Mouse (Mus musculus): ENCODE measurements at regions not wholly inside any gene's neighbourhood (a gene's known extent, or its start where the extent isn't known, plus 50 kb on each side); places are given as distances from the start of the nearest gene placed in this dataset.

DNA sequence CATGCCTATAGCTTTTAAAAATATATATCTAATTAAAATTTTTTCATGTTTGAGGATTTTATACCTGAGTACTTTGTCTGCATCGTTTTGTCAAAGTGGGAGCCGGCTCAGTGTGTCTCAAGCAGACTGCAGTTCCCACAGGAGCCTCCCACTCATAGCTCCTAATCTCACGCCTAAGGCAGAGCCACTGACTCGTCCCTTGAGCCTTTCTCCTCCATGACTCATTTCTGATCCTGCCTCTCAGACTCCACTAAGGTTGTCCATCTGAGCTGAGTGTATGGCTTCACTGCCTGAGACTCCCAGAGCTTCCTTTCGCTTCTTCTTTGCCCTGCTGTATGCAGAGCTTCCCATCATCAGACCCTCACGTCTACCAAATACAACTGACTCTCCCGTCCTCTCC lies 98.8 kb downstream of the Efnb2 start:
- Histone ChIP-seq H3K27me3 (ENCODE audit: control insufficient read depth, insufficient read depth, low read length) (no peaks in the 10 kb centered on the region; the same call in none of the 2 replicates), H3K4me3 (ENCODE audit: low read length) (no peak overlapping the region), H3K9me3 (ENCODE audit: control insufficient read depth, low read length) (no peaks in the 10 kb centered on the region), H3K9ac (ENCODE audit: low read depth, low read length) (no peak overlapping the region), H3K4me1 (ENCODE audit: control insufficient read depth, insufficient read depth, low read length) (no peaks in the 10 kb centered on the region), H3K36me3 (ENCODE audit: control insufficient read depth, insufficient read depth, low read length) (no peaks in the 10 kb centered on the region), H3K27ac (ENCODE audit: low read depth, low read length) (no peak overlapping the region), H3K4me2 (replicated peaks; ENCODE audit: low read depth, low read length) (no peak overlapping the region)
- ATAC-seq (ENCODE audit: low FRiP score, low TSS enrichment) = no peak
- 76% methylated on average over 7 of the region's 7 CpGs for WGBS

- no peak for ATAC-seq (ENCODE audit: low FRiP score, low TSS enrichment)
- Histone ChIP-seq H3K4me2 (replicated peaks; ENCODE audit: low read depth, low read length) (no peak overlapping the region), H3K27me3 (ENCODE audit: control insufficient read depth, insufficient read depth, low read length) (no peaks in the 10 kb centered on the region; the same call in none of the 2 replicates), H3K9ac (ENCODE audit: low read depth, low read length) (no peak overlapping the region), H3K27ac (ENCODE audit: low read depth, low read length) (no peak overlapping the region), H3K36me3 (ENCODE audit: control insufficient read depth, insufficient read depth, low read length) (no peaks in the 10 kb centered on the region), H3K4me1 (ENCODE audit: control insufficient read depth, insufficient read depth, low read length) (no peaks in the 10 kb centered on the region), H3K4me3 (ENCODE audit: low read length) (no peak overlapping the region), H3K9me3 (ENCODE audit: control insufficient read depth, low read length) (no peaks in the 10 kb centered on the region)
- 81% methylated on average over 7 of the region's 7 CpGs for WGBS
Measured at GRCm38 (mm10) chr8:8558050-8558449, 103.0 kb downstream of the Efnb2 start.

- H3K9ac ChIP-seq (ENCODE audit: low read depth, low read length) = no peak overlapping the region
- H3K27ac ChIP-seq (ENCODE audit: low read depth, low read length) = no peak overlapping the region
- no peak overlapping the region for H3K4me2 ChIP-seq (replicated peaks; ENCODE audit: low read depth, low read length)
- peak; percentile 94 for ATAC-seq (ENCODE audit: low FRiP score, low TSS enrichment)
- H3K9me3 ChIP-seq (ENCODE audit: control insufficient read depth, low read length) = no peaks in the 10 kb centered on the region
- H3K4me1 ChIP-seq (ENCODE audit: control insufficient read depth, insufficient read depth, low read length) = no peaks in the 10 kb centered on the region
- no peak overlapping the region for H3K4me3 ChIP-seq (ENCODE audit: low read length)
- H3K36me3 ChIP-seq (ENCODE audit: control insufficient read depth, insufficient read depth, low read length) = no peaks in the 10 kb centered on the region
- peaks cover 3% of the 10 kb centered on the region for H3K27me3 ChIP-seq (ENCODE audit: control insufficient read depth, insufficient read depth, low read length)
- 31% methylated on average over 10 of the region's 10 CpGs for WGBS
Measured at GRCm38 (mm10) chr8:8556152-8556551, 104.9 kb downstream of the Efnb2 start.

GRCm38 (mm10) chr8:8554691-8555090 lies 106.4 kb downstream of the Efnb2 start:
- H3K27ac ChIP-seq (ENCODE audit: low read depth, low read length) = no peak overlapping the region
- ATAC-seq (ENCODE audit: low FRiP score, low TSS enrichment) = no peak
- WGBS = 83% methylated on average over 5 of the region's 5 CpGs
- H3K9ac ChIP-seq (ENCODE audit: low read depth, low read length) = no peak overlapping the region
- H3K4me1 ChIP-seq (ENCODE audit: control insufficient read depth, insufficient read depth, low read length) = no peaks in the 10 kb centered on the region
- H3K27me3 ChIP-seq (ENCODE audit: control insufficient read depth, insufficient read depth, low read length) = peaks cover 3% of the 10 kb centered on the region
- no peaks in the 10 kb centered on the region for H3K36me3 ChIP-seq (ENCODE audit: control insufficient read depth, insufficient read depth, low read length)
- H3K4me3 ChIP-seq (ENCODE audit: low read length) = no peak overlapping the region
- H3K9me3 ChIP-seq (ENCODE audit: control insufficient read depth, low read length) = no peaks in the 10 kb centered on the region
- no peak overlapping the region for H3K4me2 ChIP-seq (replicated peaks; ENCODE audit: low read depth, low read length)

- Histone ChIP-seq H3K4me2 (replicated peaks; ENCODE audit: low read depth, low read length) (no peak overlapping the region), H3K27me3 (ENCODE audit: control insufficient read depth, insufficient read depth, low read length) (peaks cover 3% of the 10 kb centered on the region; the same call in 1 of the 2 replicates), H3K4me1 (ENCODE audit: control insufficient read depth, insufficient read depth, low read length) (no peaks in the 10 kb centered on the region), H3K36me3 (ENCODE audit: control insufficient read depth, insufficient read depth, low read length) (no peaks in the 10 kb centered on the region), H3K27ac (ENCODE audit: low read depth, low read length) (no peak overlapping the region), H3K4me3 (ENCODE audit: low read length) (no peak overlapping the region), H3K9ac (ENCODE audit: low read depth, low read length) (no peak overlapping the region), H3K9me3 (ENCODE audit: control insufficient read depth, low read length) (no peaks in the 10 kb centered on the region)
- WGBS = 61% methylated on average over 1 of the region's 1 CpGs
- ATAC-seq (ENCODE audit: low FRiP score, low TSS enrichment) = no peak
Measured at GRCm38 (mm10) chr8:8552779-8553178, 108.3 kb downstream of the Efnb2 start.

- ATAC-seq (ENCODE audit: low FRiP score, low TSS enrichment) = peak; percentile 69; the same call in 1 of the 2 replicates
- Histone ChIP-seq H3K4me1 (ENCODE audit: control insufficient read depth, insufficient read depth, low read length) (no peaks in the 10 kb centered on the region), H3K27me3 (ENCODE audit: control insufficient read depth, insufficient read depth, low read length) (no peaks in the 10 kb centered on the region), H3K27ac (ENCODE audit: low read depth, low read length) (no peak overlapping the region), H3K9me3 (ENCODE audit: control insufficient read depth, low read length) (no peaks in the 10 kb centered on the region), H3K4me2 (replicated peaks; ENCODE audit: low read depth, low read length) (no peak overlapping the region), H3K9ac (ENCODE audit: low read depth, low read length) (no peak overlapping the region), H3K36me3 (ENCODE audit: control insufficient read depth, insufficient read depth, low read length) (no peaks in the 10 kb centered on the region), H3K4me3 (ENCODE audit: low read length) (no peak overlapping the region)
- 34% methylated on average over 5 of the region's 5 CpGs for WGBS
Measured at GRCm38 (mm10) chr8:8536626-8537025, 124.4 kb downstream of the Efnb2 start.

- H3K27ac ChIP-seq (ENCODE audit: low read depth, low read length) = no peak overlapping the region
- no peak overlapping the region for H3K9ac ChIP-seq (ENCODE audit: low read depth, low read length)
- H3K27me3 ChIP-seq (ENCODE audit: control insufficient read depth, insufficient read depth, low read length) = no peaks in the 10 kb centered on the region
- no peaks in the 10 kb centered on the region for H3K36me3 ChIP-seq (ENCODE audit: control insufficient read depth, insufficient read depth, low read length)
- ATAC-seq (ENCODE audit: low FRiP score, low TSS enrichment) = no peak
- no peak overlapping the region for H3K4me2 ChIP-seq (replicated peaks; ENCODE audit: low read depth, low read length)
- no peaks in the 10 kb centered on the region for H3K4me1 ChIP-seq (ENCODE audit: control insufficient read depth, insufficient read depth, low read length)
- no peaks in the 10 kb centered on the region for H3K9me3 ChIP-seq (ENCODE audit: control insufficient read depth, low read length)
- WGBS = 69% methylated on average over 6 of the region's 6 CpGs
- H3K4me3 ChIP-seq (ENCODE audit: low read length) = no peak overlapping the region
Measured at GRCm38 (mm10) chr8:8534787-8535186, 126.3 kb downstream of the Efnb2 start.

DNA sequence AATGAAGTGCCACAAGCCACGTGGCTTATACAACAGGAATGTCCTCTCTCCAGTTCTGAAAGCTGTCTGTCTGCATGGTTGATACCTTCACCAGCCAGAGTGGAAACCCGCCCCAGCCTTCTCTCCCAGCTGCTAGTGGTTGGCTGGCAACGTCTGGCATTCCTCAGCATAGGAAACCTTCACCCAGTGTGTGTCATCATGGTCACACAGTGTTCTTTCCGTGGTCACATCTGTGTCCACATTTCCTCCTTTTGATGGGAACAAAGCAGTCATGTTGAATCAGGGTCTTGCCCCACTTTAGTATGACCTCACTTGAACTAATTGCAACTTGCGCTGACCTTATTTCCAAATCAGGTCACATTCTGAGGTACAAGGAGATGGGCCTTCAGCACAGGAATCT lies 128.1 kb downstream of the Efnb2 start:
- Histone ChIP-seq H3K4me2 (replicated peaks; ENCODE audit: low read depth, low read length) (no peak overlapping the region), H3K4me1 (ENCODE audit: control insufficient read depth, insufficient read depth, low read length) (no peaks in the 10 kb centered on the region), H3K36me3 (ENCODE audit: control insufficient read depth, insufficient read depth, low read length) (no peaks in the 10 kb centered on the region), H3K9me3 (ENCODE audit: control insufficient read depth, low read length) (no peaks in the 10 kb centered on the region), H3K9ac (ENCODE audit: low read depth, low read length) (no peak overlapping the region), H3K27ac (ENCODE audit: low read depth, low read length) (no peak overlapping the region), H3K27me3 (ENCODE audit: control insufficient read depth, insufficient read depth, low read length) (no peaks in the 10 kb centered on the region), H3K4me3 (ENCODE audit: low read length) (no peak overlapping the region)
- ATAC-seq (ENCODE audit: low FRiP score, low TSS enrichment) = no peak
- WGBS = 82% methylated on average over 5 of the region's 5 CpGs

DNA sequence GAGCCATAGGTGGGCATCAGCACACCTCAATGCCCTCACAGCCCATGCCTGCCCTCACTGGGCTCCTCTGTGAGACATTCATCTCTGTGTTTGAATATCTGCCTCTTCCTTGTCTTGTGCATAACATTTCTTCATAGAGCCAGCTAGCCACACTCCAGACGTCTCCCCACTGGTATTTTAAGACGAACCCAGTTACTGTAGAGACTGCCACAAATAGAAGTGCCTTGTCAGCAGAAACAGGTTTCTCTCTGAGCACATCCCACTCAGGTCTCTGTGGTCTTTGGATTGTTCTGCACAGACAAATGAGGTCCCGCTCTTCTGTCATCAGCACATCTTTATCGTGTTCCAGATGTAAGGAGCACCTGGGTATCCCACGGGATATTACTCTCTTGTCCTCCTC lies 130.5 kb downstream of the Efnb2 start:
- no peak for ATAC-seq (ENCODE audit: low FRiP score, low TSS enrichment)

DNA sequence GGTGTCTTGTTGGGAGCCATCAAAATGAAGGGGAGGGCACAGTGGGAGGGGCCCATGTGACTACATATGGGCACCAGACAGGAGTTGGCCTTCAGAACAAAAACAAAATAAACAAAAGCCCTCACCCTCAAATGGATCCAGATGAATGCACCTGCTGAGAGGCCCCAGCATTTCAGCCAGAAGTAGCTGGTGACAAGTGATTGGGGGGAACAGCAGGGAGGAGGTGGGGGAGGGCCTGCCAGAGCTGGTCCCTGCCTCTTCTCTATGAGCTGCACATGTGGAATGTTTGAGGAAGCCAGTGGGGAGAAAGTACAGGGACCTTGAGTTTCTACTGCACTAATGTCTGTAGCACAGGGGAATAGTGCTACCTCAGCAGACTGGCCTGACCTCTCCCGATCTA lies 139.5 kb downstream of the Efnb2 start:
- Histone ChIP-seq H3K4me3 (ENCODE audit: low read length) (no peak overlapping the region), H3K27me3 (ENCODE audit: control insufficient read depth, insufficient read depth, low read length) (no peaks in the 10 kb centered on the region), H3K9me3 (ENCODE audit: control insufficient read depth, low read length) (peaks cover 3% of the 10 kb centered on the region), H3K9ac (ENCODE audit: low read depth, low read length) (no peak overlapping the region), H3K4me2 (replicated peaks; ENCODE audit: low read depth, low read length) (no peak overlapping the region), H3K36me3 (ENCODE audit: control insufficient read depth, insufficient read depth, low read length) (no peaks in the 10 kb centered on the region), H3K4me1 (ENCODE audit: control insufficient read depth, insufficient read depth, low read length) (no peaks in the 10 kb centered on the region), H3K27ac (ENCODE audit: low read depth, low read length) (no peak overlapping the region)
- WGBS = 81% methylated on average over 1 of the region's 1 CpGs
- peak; percentile 73 for ATAC-seq (ENCODE audit: low FRiP score, low TSS enrichment)

More for the DNA sequence above, 130.5 kb downstream of the Efnb2 start:
- no peaks in the 10 kb centered on the region for H3K27me3 ChIP-seq (ENCODE audit: control insufficient read depth, insufficient read depth, low read length)
- H3K27ac ChIP-seq (ENCODE audit: low read depth, low read length) = no peak overlapping the region
- 60% methylated on average over 5 of the region's 5 CpGs for WGBS
- no peaks in the 10 kb centered on the region for H3K36me3 ChIP-seq (ENCODE audit: control insufficient read depth, insufficient read depth, low read length)
- no peak overlapping the region for H3K9ac ChIP-seq (ENCODE audit: low read depth, low read length)
- no peaks in the 10 kb centered on the region for H3K4me1 ChIP-seq (ENCODE audit: control insufficient read depth, insufficient read depth, low read length)
- no peaks in the 10 kb centered on the region for H3K9me3 ChIP-seq (ENCODE audit: control insufficient read depth, low read length)
- no peak overlapping the region for H3K4me2 ChIP-seq (replicated peaks; ENCODE audit: low read depth, low read length)
- H3K4me3 ChIP-seq (ENCODE audit: low read length) = no peak overlapping the region

Measured in kidney, embryonic 14.5 days (tissue).